Mouse (Mus musculus) hindbrain, postnatal 0 days (tissue): ENCODE results near the gene Tshr. TPM values are rescaled to one million over a fixed set of nuclear protein-coding genes. Genes with fewer than 3 reads are reported as not detected.

ENCODE experiments used
- ATAC-seq: fragments of 200-750 bp; cut with Nextera tagmentation; 2 replicates; pipeline ENCODE4 v1.8.0; 2017; ENCODE audit warnings: mild to moderate bottlenecking, moderate TSS enrichment, moderate library complexity
- DNase-seq: peaks from one replicate; pipeline ENCODE4 v3.0.0-alpha.2; 2015; ENCODE audit warnings: low spot score
- H3K27ac ChIP-seq: fragments of 300-500 bp; sonication (generic); 2 replicates; pipeline ENCODE4 v1.5.1; 2014; ENCODE audit warnings: mild to moderate bottlenecking
- H3K27me3 ChIP-seq: fragments of 300-500 bp; sonication (generic); 2 replicates; pipeline ENCODE4 v1.6.1; 2014; ENCODE audit warnings: low read length, mixed read lengths; ENCODE audit not compliant: insufficient read depth
- H3K36me3 ChIP-seq: fragments of 300-500 bp; sonication (generic); 2 replicates; pipeline ENCODE4 v1.6.1; 2014; ENCODE audit warnings: low read length, mixed read lengths; ENCODE audit not compliant: insufficient read depth
- H3K4me1 ChIP-seq: fragments of 300-500 bp; sonication (generic); 2 replicates; pipeline ENCODE4 v1.6.1; 2014; ENCODE audit warnings: antibody characterized with exemption, low read length, mixed read lengths; ENCODE audit not compliant: insufficient read depth
- H3K4me2 ChIP-seq: fragments of 300-500 bp; sonication (generic); 2 replicates; pipeline ENCODE4 v1.6.1; 2014; ENCODE audit warnings: low read depth, mild to moderate bottlenecking, low read length, moderate library complexity, mixed read lengths
- H3K4me3 ChIP-seq: fragments of 300-500 bp; sonication (generic); 2 replicates; pipeline ENCODE4 v1.5.1; 2014; ENCODE audit warnings: low read length
- H3K9ac ChIP-seq: fragments of 300-500 bp; sonication (generic); replicated peaks from 2 replicates; pipeline ENCODE4 v1.6.1; 2014; ENCODE audit warnings: mild to moderate bottlenecking, low read length, moderate library complexity, mixed read lengths
- H3K9me3 ChIP-seq: fragments of 300-500 bp; sonication (generic); 2 replicates; pipeline ENCODE4 v1.6.1; 2016; ENCODE audit warnings: low read length, mixed read lengths
- CTCF ChIP-seq: IDR thresholded peaks from 2 replicates; pipeline ENCODE4 v1.5.1; 2016; ENCODE audit warnings: antibody characterized with exemption, control low read depth, low read depth
- WGBS: fragments of 180-500 bp; shearing (Covaris S2); extraction: QIAGEN DNeasy Blood & Tissue Kit; methylation state at CpG from one replicate; pipeline ENCODE4 v1.1.7; 2014; 5-methylcytosine and 5-hydroxymethylcytosine counted together
- polyA plus RNA-seq: library from polyadenylated mRNA; unstranded; fragments of >200 nt; fragmentation: Nextera tagmentation; extraction: Ambion mirVana; gene quantifications from 2 replicates; pipeline ENCODE4 v1.2.1, GENCODE M21; 2015
- total RNA-seq: library from RNA; depleted of rRNA; stranded (reverse); fragments of >200 nt; gene quantifications from 2 replicates; pipeline ENCODE4 v1.2.3, GENCODE M21; 2014

Tshr gene
- total and polyA plus RNA-seq, 2 experiments from 2014 or later, result 0.59 to 0.78 TPM

DNA sequence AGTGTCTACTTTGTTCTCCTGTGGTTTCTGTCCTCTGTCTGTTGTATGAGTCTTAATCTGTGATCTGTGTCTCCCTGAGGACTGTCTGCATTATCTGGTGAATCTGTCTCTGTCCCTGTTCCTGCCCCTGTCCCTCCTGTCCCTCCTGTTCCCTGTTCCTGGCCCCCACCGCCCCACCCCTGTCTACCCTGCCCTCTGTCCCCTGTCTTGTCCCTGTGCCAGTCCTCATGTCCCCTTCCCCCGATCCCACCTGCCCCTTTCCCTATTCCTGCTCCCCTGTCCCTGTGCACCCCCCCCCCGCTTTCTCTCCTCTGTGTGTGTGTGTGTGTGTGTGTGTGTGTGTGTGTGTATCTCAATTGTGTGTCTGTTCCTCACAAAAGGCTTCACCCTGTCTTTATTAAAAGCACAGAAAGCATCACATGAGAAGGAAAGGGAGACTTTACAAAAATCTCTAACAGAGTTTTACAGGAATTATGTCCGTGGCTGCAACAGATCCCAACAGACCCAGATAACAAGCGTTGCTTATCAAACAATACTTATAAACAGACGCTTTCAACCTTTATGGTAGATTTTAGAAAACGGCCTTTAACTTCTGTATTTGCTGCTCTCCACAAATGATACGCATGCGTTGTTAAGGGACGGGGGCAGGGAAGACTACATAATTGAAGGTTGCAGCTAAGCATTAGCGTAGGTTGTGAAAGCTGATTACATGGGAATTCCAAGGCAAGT lies 111.3 kb downstream of the Tshr start:
- ATAC-seq, result no peak
- H3K27ac ChIP-seq, result no peak overlapping the region

GRCm38 (mm10) chr12:91496226-91496558 lies 111.8 kb downstream of the Tshr start:
- no peaks in the 10 kb centered on the region for H3K27me3 ChIP-seq
- DNase-seq, result no peak
- H3K4me3 ChIP-seq, result no peak overlapping the region
- no peak for ATAC-seq
- H3K27ac ChIP-seq, result no peak overlapping the region
- no peaks in the 10 kb centered on the region for H3K9me3 ChIP-seq
- no peak overlapping the region for H3K4me2 ChIP-seq
- 46% methylated on average over 3 of the region's 3 CpGs for WGBS
- TF ChIP-seq CTCF, result no peak
- no peaks in the 10 kb centered on the region for H3K4me1 ChIP-seq
- H3K36me3 ChIP-seq, result no peaks in the 10 kb centered on the region
- no peak overlapping the region for H3K9ac ChIP-seq

More for the DNA sequence above, 111.3 kb downstream of the Tshr start:
- Histone ChIP-seq H3K4me3 (no peak overlapping the region), H3K4me1 (no peaks in the 10 kb centered on the region), H3K9ac (no peak overlapping the region), H3K36me3 (no peaks in the 10 kb centered on the region), H3K27me3 (no peaks in the 10 kb centered on the region), H3K9me3 (no peaks in the 10 kb centered on the region), H3K4me2 (no peak overlapping the region)
- WGBS, result 43% methylated on average over 11 of the region's 11 CpGs
- TF ChIP-seq CTCF, result no peak
- DNase-seq, result peak; percentile 8

GRCm38 (mm10) chr12:91500475-91500874 lies 116.1 kb downstream of the Tshr start:
- Histone ChIP-seq H3K4me1 (no peaks in the 10 kb centered on the region), H3K36me3 (no peaks in the 10 kb centered on the region), H3K9ac (no peak overlapping the region), H3K27me3 (no peaks in the 10 kb centered on the region), H3K27ac (no peak overlapping the region), H3K4me2 (no peak overlapping the region), H3K9me3 (no peaks in the 10 kb centered on the region), H3K4me3 (no peak overlapping the region)
- no peak for TF ChIP-seq CTCF
- no peak for ATAC-seq
- DNase-seq, result no peak
- WGBS, result 79% methylated on average over 2 of the region's 2 CpGs

GRCm38 (mm10) chr12:91511766-91512165 lies 127.4 kb downstream of the Tshr start:
- no peaks in the 10 kb centered on the region for H3K27me3 ChIP-seq
- ATAC-seq (0 out of 2 replicates have a peak, but pooled peaks have one; percentile 49), DNase-seq (peak; percentile 14)
- no peak for TF ChIP-seq CTCF
- no peak overlapping the region for H3K9ac ChIP-seq
- no peak overlapping the region for H3K27ac ChIP-seq
- H3K4me1 ChIP-seq, result no peaks in the 10 kb centered on the region
- no peaks in the 10 kb centered on the region for H3K9me3 ChIP-seq
- WGBS, result 41% methylated on average over 3 of the region's 3 CpGs
- no peak overlapping the region for H3K4me3 ChIP-seq
- no peaks in the 10 kb centered on the region for H3K36me3 ChIP-seq
- no peak overlapping the region for H3K4me2 ChIP-seq

GRCm38 (mm10) chr12:91513980-91514379 lies 129.6 kb downstream of the Tshr start:
- Histone ChIP-seq H3K9me3 (no peaks in the 10 kb centered on the region), H3K9ac (no peak overlapping the region), H3K27ac (no peak overlapping the region), H3K4me1 (no peaks in the 10 kb centered on the region), H3K4me2 (no peak overlapping the region), H3K4me3 (no peak overlapping the region), H3K27me3 (no peaks in the 10 kb centered on the region), H3K36me3 (no peaks in the 10 kb centered on the region)
- WGBS, result 48% methylated on average over 6 of the region's 6 CpGs
- no peak for ATAC-seq
- no peak for TF ChIP-seq CTCF
- no peak for DNase-seq

- Histone ChIP-seq H3K4me2 (no peak overlapping the region), H3K4me3 (no peak overlapping the region), H3K9ac (no peak overlapping the region), H3K4me1 (no peaks in the 10 kb centered on the region), H3K36me3 (no peaks in the 10 kb centered on the region), H3K9me3 (no peaks in the 10 kb centered on the region), H3K27ac (no peak overlapping the region), H3K27me3 (no peaks in the 10 kb centered on the region)
- WGBS, result 74% methylated on average over 3 of the region's 3 CpGs
- peak; percentile 26 for DNase-seq
- no peak for ATAC-seq
- no peak for TF ChIP-seq CTCF
Observed at GRCm38 (mm10) chr12:91517808-91518207, 133.4 kb downstream of the Tshr start.

DNA sequence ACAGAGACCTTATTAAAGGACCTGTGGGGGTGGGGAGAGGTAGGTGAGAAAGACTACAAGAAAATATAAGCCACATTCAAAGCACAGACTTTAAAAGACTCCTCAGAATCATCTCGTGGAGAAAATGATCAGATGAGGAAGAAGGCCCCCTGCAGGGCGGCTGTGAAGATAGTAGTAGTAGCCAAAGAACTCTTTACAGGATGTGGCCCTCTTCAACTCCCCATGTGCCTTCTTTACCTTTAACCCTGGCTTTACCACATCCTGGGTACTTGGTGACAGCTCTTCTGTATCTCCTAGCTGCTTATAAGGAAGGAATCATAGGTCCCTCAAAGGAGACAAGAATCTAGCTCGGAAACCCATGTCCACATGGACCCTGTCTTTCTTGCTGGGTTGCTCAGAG lies 139.3 kb downstream of the Tshr start:
- H3K4me3 ChIP-seq, result no peak overlapping the region
- no peak for TF ChIP-seq CTCF
- H3K4me2 ChIP-seq, result no peak overlapping the region
- no peak overlapping the region for H3K9ac ChIP-seq
- no peak for DNase-seq
- H3K27ac ChIP-seq, result no peak overlapping the region
- WGBS, result 78% methylated on average over 3 of the region's 3 CpGs
- H3K36me3 ChIP-seq, result no peaks in the 10 kb centered on the region
- no peaks in the 10 kb centered on the region for H3K4me1 ChIP-seq
- ATAC-seq, result no peak
- H3K27me3 ChIP-seq, result no peaks in the 10 kb centered on the region
- no peaks in the 10 kb centered on the region for H3K9me3 ChIP-seq
